Mouse (Mus musculus) limb, embryonic 11.5 days (tissue): Measurements from ENCODE around the gene Alkbh4. TPM values are rescaled to one million over a fixed set of nuclear protein-coding genes. Genes with fewer than 3 reads are reported as not detected.

Experiments used
- ATAC-seq: fragments of 200-750 bp; cut with Nextera tagmentation; 2 replicates; pipeline ENCODE4 v1.8.0; 2017; ENCODE audit warnings: low read depth; ENCODE audit not compliant: insufficient number of reproducible peaks, low FRiP score, low TSS enrichment
- DNase-seq: peaks from one replicate; pipeline ENCODE4 v3.0.0-alpha.2; 2015; ENCODE audit warnings: low spot score
- H3K27ac ChIP-seq: fragments of 300-500 bp; sonication (generic); replicated peaks from 2 replicates; pipeline ENCODE4 v1.5.1; 2014; ENCODE audit warnings: low read depth, mild to moderate bottlenecking, low read length
- H3K27me3 ChIP-seq: fragments of 300-500 bp; sonication (generic); 2 replicates; pipeline ENCODE4 v1.6.1; 2014; ENCODE audit warnings: mild to moderate bottlenecking, low read length, mixed read lengths; ENCODE audit not compliant: control insufficient read depth, insufficient read depth
- H3K36me3 ChIP-seq: fragments of 300-500 bp; sonication (generic); 2 replicates; pipeline ENCODE4 v1.6.1; 2014; ENCODE audit warnings: mild to moderate bottlenecking, low read length, moderate library complexity, mixed read lengths; ENCODE audit not compliant: control insufficient read depth, insufficient read depth
- H3K4me1 ChIP-seq: fragments of 300-500 bp; sonication (generic); 2 replicates; pipeline ENCODE4 v1.6.1; 2014; ENCODE audit warnings: low read length, mixed read lengths; ENCODE audit not compliant: control insufficient read depth, insufficient read depth
- H3K4me2 ChIP-seq: fragments of 300-500 bp; sonication (generic); 2 replicates; pipeline ENCODE4 v1.6.1; 2014; ENCODE audit warnings: low read depth, mild to moderate bottlenecking, moderate library complexity; ENCODE audit not compliant: severe bottlenecking
- H3K4me3 ChIP-seq: fragments of 300-500 bp; sonication (generic); 2 replicates; pipeline ENCODE4 v1.5.1; 2014; ENCODE audit warnings: low read depth, low read length
- H3K9ac ChIP-seq: fragments of 300-500 bp; sonication (generic); 2 replicates; pipeline ENCODE4 v1.6.1; 2014; ENCODE audit warnings: mild to moderate bottlenecking, low read length
- H3K9me3 ChIP-seq: fragments of 300-500 bp; sonication (generic); 2 replicates; pipeline ENCODE4 v1.6.1; 2016; ENCODE audit warnings: low read length; ENCODE audit not compliant: control insufficient read depth
- WGBS: fragments of 180-500 bp; shearing (Covaris S2); extraction: QIAGEN DNeasy Blood & Tissue Kit; methylation state at CpG from one replicate; pipeline ENCODE4 v1.1.7; 2014; 5-methylcytosine and 5-hydroxymethylcytosine counted together
- microRNA-seq: library from miRNA; unstranded; fragments of <30 nt; microRNA quantifications from one replicate; pipeline ENCODE4, GENCODE M21; 2016
- polyA plus RNA-seq: library from polyadenylated mRNA; unstranded; fragments of >200 nt; fragmentation: Nextera tagmentation; extraction: Ambion mirVana; gene quantifications from 2 replicates; pipeline ENCODE4 v1.2.1, GENCODE M21; 2014

Gene Alkbh4
- polyA plus RNA-seq, 1 experiment from 2014 or later: 23.9 TPM

DNA sequence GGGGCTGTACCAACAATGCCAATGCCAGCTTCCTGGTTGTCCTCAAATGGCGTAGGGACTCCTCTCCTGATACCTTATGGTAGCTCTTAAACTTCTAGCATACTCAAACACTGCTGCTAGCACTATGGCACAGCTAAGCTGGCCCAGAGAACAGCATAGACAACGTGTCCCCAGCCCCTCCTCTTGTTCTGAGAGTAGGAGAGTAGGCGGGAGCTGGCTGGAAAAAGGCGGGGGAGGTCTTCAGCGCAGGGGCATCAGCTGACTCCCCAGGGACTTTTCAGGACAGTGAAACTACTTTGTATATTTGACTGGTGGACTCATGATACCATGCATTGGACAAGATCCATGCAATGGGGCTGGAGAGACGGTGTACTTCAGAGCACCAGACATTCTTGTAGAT is 46.1 kb downstream of the Alkbh4 start:
- no peak for ATAC-seq

DNA sequence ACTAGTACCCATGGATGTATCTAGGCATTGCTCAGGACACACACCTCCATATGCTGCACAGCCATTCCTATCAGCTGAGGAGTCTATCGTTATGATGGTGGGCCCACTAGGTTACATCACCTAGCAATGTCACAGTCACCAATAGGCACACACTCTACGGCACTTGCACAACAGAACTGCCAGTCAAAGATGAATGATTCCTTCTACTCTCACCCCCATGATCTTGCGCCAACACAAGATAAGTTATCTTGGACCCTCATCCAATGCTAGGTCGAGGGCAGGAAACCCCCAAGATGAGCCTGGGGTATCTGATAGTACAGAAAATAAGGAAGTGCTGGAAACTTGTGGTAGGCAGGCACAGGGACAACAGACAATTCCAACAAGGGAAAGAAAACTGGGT is 46.9 kb downstream of the Alkbh4 start:
- H3K4me1 ChIP-seq: no peaks in the 10 kb centered on the region
- 92% methylated on average over 4 of the region's 4 CpGs for WGBS
- DNase-seq: no peak
- H3K27ac ChIP-seq: no peak overlapping the region
- ATAC-seq: no peak
- no peaks in the 10 kb centered on the region for H3K27me3 ChIP-seq
- no peak overlapping the region for H3K9ac ChIP-seq
- H3K9me3 ChIP-seq: no peaks in the 10 kb centered on the region
- peaks cover 16% of the 10 kb centered on the region for H3K36me3 ChIP-seq
- H3K4me3 ChIP-seq: no peak overlapping the region
- H3K4me2 ChIP-seq: no peak overlapping the region

More for the DNA sequence above, 46.1 kb downstream of the Alkbh4 start:
- Histone ChIP-seq H3K9ac (no peak overlapping the region), H3K27me3 (no peaks in the 10 kb centered on the region), H3K4me3 (no peak overlapping the region), H3K4me2 (no peak overlapping the region), H3K27ac (no peak overlapping the region), H3K9me3 (no peaks in the 10 kb centered on the region), H3K4me1 (no peaks in the 10 kb centered on the region), H3K36me3 (peaks cover 16% of the 10 kb centered on the region)
- WGBS: 95% methylated on average over 6 of the region's 6 CpGs
- DNase-seq: no peak

- DNase-seq (no peak), ATAC-seq (no peak)
- WGBS: 92% methylated on average over 7 of the region's 7 CpGs
- no peak overlapping the region for H3K27ac ChIP-seq
- H3K4me3 ChIP-seq: no peak overlapping the region
- H3K4me2 ChIP-seq: no peak overlapping the region
- H3K4me1 ChIP-seq: no peaks in the 10 kb centered on the region
- H3K27me3 ChIP-seq: no peaks in the 10 kb centered on the region
- H3K36me3 ChIP-seq: peaks cover 20% of the 10 kb centered on the region
- no peaks in the 10 kb centered on the region for H3K9me3 ChIP-seq
- H3K9ac ChIP-seq: no peak overlapping the region
Measured at GRCm38 (mm10) chr5:136183766-136184165, 47.8 kb downstream of the Alkbh4 start.

- DNase-seq (peak; percentile 50), ATAC-seq (no peak)
- H3K36me3 ChIP-seq: peaks cover 12% of the 10 kb centered on the region
Measured at GRCm38 (mm10) chr5:136186723-136187122, 50.8 kb downstream of the Alkbh4 start.

More at GRCm38 (mm10) chr5:136186723-136187122, 50.8 kb downstream of the Alkbh4 start:
- H3K4me2 ChIP-seq: no peak overlapping the region
- no peaks in the 10 kb centered on the region for H3K27me3 ChIP-seq
- no peaks in the 10 kb centered on the region for H3K4me1 ChIP-seq
- H3K4me3 ChIP-seq: no peak overlapping the region
- WGBS: 51% methylated on average over 4 of the region's 4 CpGs
- H3K9me3 ChIP-seq: no peaks in the 10 kb centered on the region
- H3K27ac ChIP-seq: no peak overlapping the region
- no peak overlapping the region for H3K9ac ChIP-seq

Small RNA genes within 50 kb of the gene (microRNA-seq; reads per million reads assigned to microRNA genes)
- not detected for gene Mir7035

Other genes starting within 250 kb of the Alkbh4 start
- 30.7 and 35.4 TPM in 2 replicates for gene Hspb1, start 248.2 kb upstream of the Alkbh4 start, polyA plus RNA-seq
- 98.2 and 105 TPM in 2 replicates for gene Ywhag, start 201.5 kb upstream of the Alkbh4 start, polyA plus RNA-seq
- gene Ssc4d, start 161.6 kb upstream of the Alkbh4 start, polyA plus RNA-seq: 4.6 and 5.7 TPM in 2 replicates
- gene Zp3, start 156.0 kb upstream of the Alkbh4 start, polyA plus RNA-seq: not detected in 2 replicates
- gene Dtx2, start 141.3 kb upstream of the Alkbh4 start, polyA plus RNA-seq: 32.3 and 33.8 TPM in 2 replicates
- 0.18 and 0.67 TPM in 2 replicates for gene Upk3b, start 97.7 kb upstream of the Alkbh4 start, polyA plus RNA-seq
- 4.0 TPM in 2 replicates for gene Upk3bl, start 81.7 kb upstream of the Alkbh4 start, polyA plus RNA-seq
- 3.3 and 4.4 TPM in 2 replicates for gene Rasa4, start 52.2 kb upstream of the Alkbh4 start, polyA plus RNA-seq
- gene Polr2j, start 19.5 kb upstream of the Alkbh4 start, polyA plus RNA-seq: 274 and 281 TPM in 2 replicates
- gene Lrwd1, start 72 bp upstream of the Alkbh4 start, polyA plus RNA-seq: 50.5 TPM in 2 replicates
- 4.5 and 5.6 TPM in 2 replicates for gene Orai2, start 34.6 kb downstream of the Alkbh4 start, polyA plus RNA-seq
- 79.9 and 85.0 TPM in 2 replicates for gene Prkrip1, start 62.8 kb downstream of the Alkbh4 start, polyA plus RNA-seq
- 10.2 and 12.0 TPM in 2 replicates for gene Sh2b2, start 110.4 kb downstream of the Alkbh4 start, polyA plus RNA-seq